Mouse (Mus musculus) thymus, adult 2 months (tissue): Measurements from ENCODE around the gene Ggt1. TPM values are rescaled to one million over a fixed set of nuclear protein-coding genes. Genes with fewer than 3 reads are reported as not detected.
A peak's percentile ranks its signal among the peaks of the same experiment; 100 is the strongest.

Experiments used
- DNase-seq: peaks from one replicate; pipeline ENCODE4 v3.0.0; 2021
- H3K27ac ChIP-seq: fragments of 200-500 bp; 2 replicates; pipeline ENCODE4 v1.5.1; 2012; ENCODE audit warnings: low read length, control low read depth; ENCODE audit not compliant: control insufficient read depth, insufficient read depth
- H3K27me3 ChIP-seq: fragments of 200-500 bp; 2 replicates; pipeline ENCODE4 v1.6.1; 2012; ENCODE audit warnings: mild to moderate bottlenecking, low read length, moderate library complexity, mixed read lengths; ENCODE audit not compliant: control insufficient read depth, insufficient read depth
- H3K36me3 ChIP-seq: fragments of 200-500 bp; 2 replicates; pipeline ENCODE4 v1.6.1; 2012; ENCODE audit warnings: mild to moderate bottlenecking, low read length, moderate library complexity; ENCODE audit not compliant: control insufficient read depth, insufficient read depth
- H3K4me1 ChIP-seq: fragments of 200-500 bp; replicated peaks from 2 replicates; pipeline ENCODE4 v1.6.1; 2012; ENCODE audit warnings: low read length; ENCODE audit not compliant: control insufficient read depth, insufficient read depth
- H3K4me3 ChIP-seq: fragments of 200-500 bp; 2 replicates; pipeline ENCODE4 v1.5.1; 2012; ENCODE audit warnings: mild to moderate bottlenecking, low read length, control low read depth, moderate library complexity; ENCODE audit not compliant: control insufficient read depth, insufficient read depth
- CTCF ChIP-seq: fragments of 200-500 bp; IDR thresholded peaks from 2 replicates; pipeline ENCODE4 v1.5.1; 2012; ENCODE audit warnings: mild to moderate bottlenecking, control low read depth, low read length, moderate library complexity, borderline replicate concordance; ENCODE audit not compliant: control insufficient read depth, poor library complexity, insufficient read depth; ENCODE audit errors: extremely low read depth
- POLR2A ChIP-seq: fragments of 200-500 bp; IDR thresholded peaks from 2 replicates; pipeline ENCODE4 v1.6.1; 2012; ENCODE audit warnings: mild to moderate bottlenecking, low read length, control low read depth, moderate library complexity; ENCODE audit not compliant: control insufficient read depth, poor library complexity, insufficient read depth; ENCODE audit errors: extremely low read depth
- WGBS: fragments of 180-500 bp; shearing (Covaris S2); methylation state at CpG from one replicate; pipeline ENCODE4 v1.1.7; 2018; 5-methylcytosine and 5-hydroxymethylcytosine counted together
- polyA plus RNA-seq: library from polyadenylated mRNA; depleted of rRNA; stranded (reverse); fragments of >200 nt; gene quantifications from 2 replicates; pipeline ENCODE4 v1.2.3, GENCODE M21; 2012

Ggt1 gene
- polyA plus RNA-seq, 1 experiment: 6.9 TPM

- no peaks in the 10 kb centered on the region for H3K36me3 ChIP-seq
- peaks cover 17% of the 10 kb centered on the region for H3K27me3 ChIP-seq
- peaks cover 13% of the 10 kb centered on the region for H3K4me1 ChIP-seq
- H3K4me3 ChIP-seq: no peak overlapping the region
- 76% methylated on average over 3 of the region's 3 CpGs for WGBS
- no peak for TF ChIP-seq POLR2A
- no peak for TF ChIP-seq CTCF
- no peak overlapping the region for H3K27ac ChIP-seq
- DNase-seq: no peak
These were observed 2.9 kb upstream of the Ggt1 start for GRCm38 (mm10) chr10:75558515-75558914.

- Histone ChIP-seq H3K4me3 (no peak overlapping the region), H3K4me1 (peaks cover 18% of the 10 kb centered on the region), H3K27me3 (peaks cover 17% of the 10 kb centered on the region), H3K27ac (no peak overlapping the region), H3K36me3 (no peaks in the 10 kb centered on the region)
- TF ChIP-seq POLR2A: no peak
- no peak for TF ChIP-seq CTCF
- 22% methylated on average over 14 of the region's 14 CpGs for WGBS
- DNase-seq: no peak
These were observed 2.2 kb upstream of the Ggt1 start for GRCm38 (mm10) chr10:75559041-75559675.

- peak; percentile 11 for DNase-seq
- Histone ChIP-seq H3K4me3 (peak within 1 kb of the TSS; percentile 23), H3K27me3 (peaks cover 17% of the 10 kb centered on the region), H3K36me3 (no peaks in the 10 kb centered on the region), H3K4me1 (peaks cover 25% of the 10 kb centered on the region), H3K27ac (no peak within 1 kb of the TSS)
- TF ChIP-seq POLR2A (0 out of 2 replicates have a peak, but pooled peaks have one; percentile 11), CTCF (no peak)
- 3% methylated on average over 75 of the region's 75 CpGs for WGBS
These were observed 1.5 kb upstream of the Ggt1 start, which contains the start of gene Lrrc75b for GRCm38 (mm10) chr10:75559676-75560548. Gene Lrrc75b (minus strand): TSS chr10:75560330.

GRCm38 (mm10) chr10:75560549-75560899 lies 880 bp upstream of the Ggt1 start:
- H3K27me3 ChIP-seq: peaks cover 17% of the 10 kb centered on the region
- H3K36me3 ChIP-seq: no peaks in the 10 kb centered on the region
- TF ChIP-seq CTCF (no peak), POLR2A (0 out of 2 replicates have a peak, but pooled peaks have one; percentile 0)
- H3K4me1 ChIP-seq: peaks cover 32% of the 10 kb centered on the region
- H3K4me3 ChIP-seq: no peak overlapping the region
- 47% methylated on average over 6 of the region's 6 CpGs for WGBS
- H3K27ac ChIP-seq: no peak overlapping the region
- no peak for DNase-seq

GRCm38 (mm10) chr10:75562596-75562995 lies 1.2 kb downstream of the Ggt1 start:
- WGBS: 97% methylated on average over 8 of the region's 8 CpGs
- DNase-seq: no peak
- peaks cover 41% of the 10 kb centered on the region for H3K4me1 ChIP-seq
- peaks cover 17% of the 10 kb centered on the region for H3K27me3 ChIP-seq
- H3K4me3 ChIP-seq: no peak overlapping the region
- no peak overlapping the region for H3K27ac ChIP-seq
- H3K36me3 ChIP-seq: no peaks in the 10 kb centered on the region
- TF ChIP-seq POLR2A (no peak), CTCF (no peak)

DNA sequence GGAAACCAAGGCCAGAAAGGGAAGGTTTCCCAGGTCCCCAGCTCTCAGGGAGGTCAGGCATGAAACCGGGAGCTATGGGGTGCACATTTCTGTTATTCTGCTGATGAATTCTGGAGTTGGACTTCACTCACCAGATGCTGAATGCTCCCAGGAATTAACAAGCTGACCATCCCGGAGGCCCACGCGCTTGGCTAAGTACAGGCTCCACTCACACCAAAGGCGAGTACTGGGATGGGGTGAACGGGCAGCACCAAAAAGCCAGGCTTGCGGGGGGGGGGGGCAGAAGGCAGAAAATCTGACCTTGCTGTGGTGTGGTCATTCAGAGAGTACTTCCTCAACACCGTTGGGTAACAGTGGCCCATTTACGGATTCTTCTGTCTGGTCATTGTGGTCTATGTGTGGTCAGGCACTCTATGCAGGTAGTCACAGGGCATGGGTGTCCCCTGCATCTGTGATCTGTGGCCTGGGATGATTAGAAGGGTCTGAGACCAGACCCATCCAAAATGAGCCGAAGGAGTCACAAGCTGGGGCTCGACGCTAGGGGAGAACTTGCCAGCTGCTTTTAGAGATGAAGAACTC lies 3.4 kb downstream of the Ggt1 start:
- Histone ChIP-seq H3K4me3 (no peak overlapping the region), H3K27ac (peak overlapping the region; percentile 75), H3K4me1 (peaks cover 36% of the 10 kb centered on the region), H3K27me3 (peaks cover 9% of the 10 kb centered on the region), H3K36me3 (no peaks in the 10 kb centered on the region)
- WGBS: 45% methylated on average over 12 of the region's 12 CpGs
- TF ChIP-seq POLR2A (no peak), CTCF (no peak)
- DNase-seq: no peak
